Mouse (Mus musculus) small intestine, adult 2 months (tissue): ENCODE data around the gene Them4.

Source experiments
- CTCF ChIP-seq: fragments of 200-500 bp; IDR thresholded peaks from 2 replicates; pipeline ENCODE4 v1.5.1; 2012; ENCODE audit warnings: low read depth, mild to moderate bottlenecking, control low read depth, inconsistent platforms, low read length, moderate library complexity, mixed read lengths; ENCODE audit not compliant: insufficient replicate concordance, insufficient read length; ENCODE audit errors: extremely low read depth
- POLR2A ChIP-seq: fragments of 200-500 bp; IDR thresholded peaks from 2 replicates; pipeline ENCODE4 v1.6.1; 2012; ENCODE audit warnings: low read depth, mild to moderate bottlenecking, control low read depth, inconsistent platforms, low read length, moderate library complexity

GRCm38 (mm10) chr3:94328681-94329080 lies 18.8 kb downstream of the Them4 start:
- TF ChIP-seq CTCF (no peak), POLR2A (no peak)
